Mouse (Mus musculus) heart, embryonic 11.5 days (tissue): ENCODE results near the gene Col6a3. TPM values are rescaled to one million over a fixed set of nuclear protein-coding genes. Genes with fewer than 3 reads are reported as not detected.
A peak's percentile ranks its signal among the peaks of the same experiment; 100 is the strongest.

Experiments
- ATAC-seq: fragments of 200-750 bp; cut with Nextera tagmentation; replicated peaks from 2 replicates; pipeline ENCODE4 v1.8.0; 2017; ENCODE audit warnings: moderate library complexity; ENCODE audit not compliant: insufficient number of reproducible peaks, low FRiP score, low TSS enrichment
- H3K27ac ChIP-seq: fragments of 300-500 bp; sonication (generic); 2 replicates; pipeline ENCODE4 v1.5.1; 2014; ENCODE audit warnings: mild to moderate bottlenecking, low read depth, low read length
- H3K27me3 ChIP-seq: fragments of 300-500 bp; sonication (generic); 2 replicates; pipeline ENCODE4 v1.6.1; 2014; ENCODE audit warnings: mild to moderate bottlenecking, low read length, mixed read lengths; ENCODE audit not compliant: control insufficient read depth, insufficient read depth
- H3K36me3 ChIP-seq: fragments of 300-500 bp; sonication (generic); 2 replicates; pipeline ENCODE4 v1.6.1; 2014; ENCODE audit warnings: mild to moderate bottlenecking, low read length, moderate library complexity, mixed read lengths; ENCODE audit not compliant: control insufficient read depth, insufficient read depth
- H3K4me1 ChIP-seq: fragments of 300-500 bp; sonication (generic); 2 replicates; pipeline ENCODE4 v1.6.1; 2014; ENCODE audit warnings: low read length; ENCODE audit not compliant: control insufficient read depth, insufficient read depth
- H3K4me2 ChIP-seq: fragments of 300-500 bp; sonication (generic); 2 replicates; pipeline ENCODE4 v1.6.1; 2014; ENCODE audit warnings: mild to moderate bottlenecking, moderate library complexity
- H3K4me3 ChIP-seq: fragments of 300-500 bp; sonication (generic); 2 replicates; pipeline ENCODE4 v1.5.1; 2014; ENCODE audit warnings: low read depth, low read length
- H3K9ac ChIP-seq: fragments of 300-500 bp; sonication (generic); 2 replicates; pipeline ENCODE4 v1.6.1; 2014; ENCODE audit warnings: mild to moderate bottlenecking, low read depth, low read length, moderate library complexity
- H3K9me3 ChIP-seq: fragments of 300-500 bp; sonication (generic); replicated peaks from 2 replicates; pipeline ENCODE4 v1.6.1; 2016; ENCODE audit warnings: low read length; ENCODE audit not compliant: control insufficient read depth
- WGBS: fragments of 180-500 bp; shearing (Covaris S2); extraction: QIAGEN DNeasy Blood & Tissue Kit; methylation state at CpG from one replicate; pipeline ENCODE4 v1.1.7; 2014; ENCODE audit not compliant: insufficient replicate concordance; 5-methylcytosine and 5-hydroxymethylcytosine counted together
- polyA plus RNA-seq: library from polyadenylated mRNA; unstranded; fragments of >200 nt; fragmentation: Nextera tagmentation; extraction: Ambion mirVana; gene quantifications from 2 replicates; pipeline ENCODE4 v1.2.1, GENCODE M21; 2014

The Col6a3 gene
- polyA plus RNA-seq, 1 experiment from 2014 or later = 5.3 TPM

DNA sequence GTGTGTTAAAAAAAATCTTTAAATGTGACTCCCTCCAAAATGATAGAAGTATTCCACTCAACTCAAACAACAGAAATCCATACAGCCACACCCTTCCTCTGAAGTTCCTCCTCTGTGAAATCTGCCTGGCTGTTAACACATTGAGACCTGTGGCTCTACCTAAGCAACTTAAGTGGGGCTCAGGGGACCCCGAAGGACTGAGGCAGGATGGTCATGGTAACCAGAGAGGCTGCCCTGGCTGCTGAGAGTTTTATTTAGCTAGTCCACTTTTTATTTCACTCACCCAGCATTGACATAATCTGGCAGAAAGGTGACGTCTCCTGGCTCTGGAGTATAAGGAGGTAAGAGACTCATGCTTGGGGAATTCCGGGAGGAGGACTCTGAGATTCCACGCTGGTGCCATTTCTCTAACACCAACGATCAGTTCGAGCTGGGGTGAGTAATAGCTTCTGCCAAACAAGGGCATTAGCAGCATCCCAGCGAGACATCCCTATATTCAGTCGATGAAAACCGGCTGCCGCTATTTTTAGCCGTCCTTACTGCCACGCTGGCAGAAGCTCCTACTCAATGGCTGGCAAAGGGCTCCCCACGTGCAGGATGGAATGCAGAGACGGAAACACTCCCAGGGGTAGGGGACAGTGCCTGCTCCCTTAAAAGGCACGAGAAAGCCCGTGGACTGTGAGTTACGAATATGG lies 89.8 kb downstream of the Col6a3 start:
- Histone ChIP-seq H3K36me3 (no peaks in the 10 kb centered on the region), H3K4me3 (no peak overlapping the region; the same call in 1 of the 2 replicates), H3K9me3 (no peaks in the 10 kb centered on the region), H3K27me3 (no peaks in the 10 kb centered on the region), H3K4me1 (peaks cover 28% of the 10 kb centered on the region), H3K9ac (peak overlapping the region; percentile 56), H3K27ac (peak overlapping the region; percentile 84), H3K4me2 (peak overlapping the region; percentile 41)
- 29% methylated on average over 17 of the region's 17 CpGs for WGBS
- peak; percentile 16 for ATAC-seq

- H3K36me3 ChIP-seq = no peaks in the 10 kb centered on the region
- no peak overlapping the region for H3K4me2 ChIP-seq
- H3K4me3 ChIP-seq = no peak overlapping the region
- no peaks in the 10 kb centered on the region for H3K27me3 ChIP-seq
- no peaks in the 10 kb centered on the region for H3K9me3 ChIP-seq
- H3K9ac ChIP-seq = no peak overlapping the region
- 37% methylated on average over 4 of the region's 4 CpGs for WGBS
- no peak overlapping the region for H3K27ac ChIP-seq
- ATAC-seq = no peak
- H3K4me1 ChIP-seq = peaks cover 21% of the 10 kb centered on the region
These were observed 92.5 kb downstream of the Col6a3 start for GRCm38 (mm10) chr1:90751221-90751620.

DNA sequence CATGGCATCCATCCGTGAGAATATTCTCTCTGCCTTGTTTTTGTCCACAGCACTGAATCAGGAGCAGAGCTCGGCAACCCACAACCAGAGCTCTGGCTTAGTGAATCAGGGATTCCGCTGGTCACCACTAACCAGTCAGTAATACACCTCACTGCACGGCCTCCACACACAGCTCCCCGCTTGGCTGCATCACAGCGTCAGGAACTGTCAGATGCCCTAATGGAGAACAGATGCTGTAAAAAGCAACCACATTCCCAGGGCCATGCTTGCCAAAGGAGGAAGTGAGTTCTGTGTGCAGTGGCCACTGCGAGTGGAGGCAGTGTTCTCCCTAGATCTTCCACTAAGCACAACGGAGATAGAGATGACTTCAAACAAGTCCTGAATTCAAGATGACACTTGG lies 93.6 kb downstream of the Col6a3 start:
- 42% methylated on average over 8 of the region's 8 CpGs for WGBS
- no peak for ATAC-seq

GRCm38 (mm10) chr1:90748544-90748943 lies 95.2 kb downstream of the Col6a3 start:
- Histone ChIP-seq H3K4me3 (no peak overlapping the region), H3K4me2 (no peak overlapping the region), H3K36me3 (no peaks in the 10 kb centered on the region), H3K9ac (no peak overlapping the region), H3K9me3 (no peaks in the 10 kb centered on the region), H3K27me3 (no peaks in the 10 kb centered on the region), H3K27ac (no peak overlapping the region), H3K4me1 (peaks cover 12% of the 10 kb centered on the region)
- 67% methylated on average over 4 of the region's 4 CpGs for WGBS
- no peak for ATAC-seq

More for the DNA sequence above, 93.6 kb downstream of the Col6a3 start:
- Histone ChIP-seq H3K36me3 (no peaks in the 10 kb centered on the region), H3K4me3 (no peak overlapping the region), H3K9ac (no peak overlapping the region), H3K27me3 (no peaks in the 10 kb centered on the region), H3K27ac (no peak overlapping the region), H3K4me1 (peaks cover 21% of the 10 kb centered on the region), H3K9me3 (no peaks in the 10 kb centered on the region), H3K4me2 (no peak overlapping the region)

DNA sequence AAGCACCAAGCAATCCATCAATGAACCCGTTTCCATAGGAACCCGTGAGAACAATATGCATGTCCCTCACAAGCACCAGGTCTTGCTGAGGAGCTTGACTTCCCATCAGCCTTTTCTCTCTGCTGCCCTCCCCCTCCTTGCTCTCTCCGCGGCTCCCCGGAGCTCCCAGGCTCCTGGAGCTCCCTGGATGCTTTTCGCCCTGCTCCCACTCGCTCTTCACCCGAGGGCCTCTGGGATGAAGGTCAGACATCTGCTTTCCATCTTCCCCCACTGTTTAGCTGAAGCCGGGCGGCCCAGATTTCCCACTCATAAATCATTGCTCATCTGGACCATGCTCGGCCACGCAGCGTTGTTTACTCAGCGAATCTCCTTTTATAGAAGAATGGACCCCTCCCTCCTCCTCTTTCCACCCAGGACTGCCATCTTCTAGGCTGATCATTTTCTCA lies 99.8 kb downstream of the Col6a3 start:
- Histone ChIP-seq H3K4me3 (peak overlapping the region; percentile 19; the same call in 1 of the 2 replicates), H3K9me3 (no peaks in the 10 kb centered on the region), H3K9ac (peak overlapping the region; percentile 58), H3K36me3 (no peaks in the 10 kb centered on the region), H3K4me1 (no peaks in the 10 kb centered on the region), H3K4me2 (peak overlapping the region; percentile 54), H3K27me3 (no peaks in the 10 kb centered on the region), H3K27ac (no peak overlapping the region)
- no peak; the same call in 1 of the 2 replicates for ATAC-seq
- 21% methylated on average over 14 of the region's 14 CpGs for WGBS

- Histone ChIP-seq H3K9ac (no peak overlapping the region), H3K9me3 (no peaks in the 10 kb centered on the region), H3K4me2 (no peak overlapping the region), H3K4me3 (no peak overlapping the region), H3K36me3 (no peaks in the 10 kb centered on the region), H3K27me3 (no peaks in the 10 kb centered on the region), H3K4me1 (no peaks in the 10 kb centered on the region), H3K27ac (no peak overlapping the region)
- no peak for ATAC-seq
- 74% methylated on average over 1 of the region's 1 CpGs for WGBS
These were observed 100.3 kb downstream of the Col6a3 start for GRCm38 (mm10) chr1:90743445-90743844.

DNA sequence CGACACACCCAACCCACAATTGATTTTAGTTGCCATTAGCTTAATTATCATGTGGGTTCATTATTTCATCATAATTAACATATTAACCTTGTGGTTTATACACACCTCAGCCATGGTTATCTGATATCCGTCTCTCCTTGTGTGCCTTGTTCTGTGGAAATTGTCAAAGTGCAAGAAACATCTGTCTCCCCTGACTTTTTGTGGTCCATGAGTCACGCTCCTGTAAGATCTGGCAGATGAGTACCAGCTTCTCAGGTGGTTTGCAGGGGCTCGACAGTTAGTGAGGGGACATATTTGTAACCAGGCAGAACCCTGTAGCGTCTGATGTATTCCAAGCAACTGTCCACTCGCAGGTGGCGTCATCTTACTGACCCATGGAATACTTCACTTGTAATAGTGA lies 101.1 kb downstream of the Col6a3 start:
- no peaks in the 10 kb centered on the region for H3K4me1 ChIP-seq
- H3K27ac ChIP-seq = no peak overlapping the region
- no peak overlapping the region for H3K4me2 ChIP-seq
- H3K27me3 ChIP-seq = no peaks in the 10 kb centered on the region
- WGBS = 81% methylated on average over 7 of the region's 7 CpGs
- no peak overlapping the region for H3K4me3 ChIP-seq
- no peaks in the 10 kb centered on the region for H3K9me3 ChIP-seq
- H3K36me3 ChIP-seq = no peaks in the 10 kb centered on the region
- ATAC-seq = no peak
- no peak overlapping the region for H3K9ac ChIP-seq

GRCm38 (mm10) chr1:90740216-90741170 lies 103.3 kb downstream of the Col6a3 start:
- Histone ChIP-seq H3K4me3 (no peak overlapping the region), H3K9me3 (no peaks in the 10 kb centered on the region), H3K27ac (no peak overlapping the region), H3K9ac (no peak overlapping the region), H3K36me3 (no peaks in the 10 kb centered on the region), H3K4me2 (no peak overlapping the region), H3K4me1 (no peaks in the 10 kb centered on the region), H3K27me3 (no peaks in the 10 kb centered on the region)
- ATAC-seq = no peak
- 78% methylated on average over 11 of the region's 11 CpGs for WGBS
